Mouse (Mus musculus) thymus, postnatal 25 days (tissue): ENCODE data around the gene Myh3.
A peak's percentile ranks its signal among the peaks of the same experiment; 100 is the strongest.

Source experiments
- DNase-seq: peaks from one replicate; pipeline ENCODE4 v3.0.0; 2022

The Myh3 gene

GRCm38 (mm10) chr11:67106973-67107372, 28.9 kb downstream of the Myh3 start:
- no peak for DNase-seq

- peak; percentile 35 for DNase-seq
Measured at GRCm38 (mm10) chr11:67110168-67110948, 32.3 kb downstream of the Myh3 start.

- peak; percentile 57 for DNase-seq
Measured at GRCm38 (mm10) chr11:67112019-67112850, 34.1 kb downstream of the Myh3 start.

- DNase-seq: peak; percentile 43
Measured at GRCm38 (mm10) chr11:67112851-67113202, 34.7 kb downstream of the Myh3 start.

GRCm38 (mm10) chr11:67113381-67113780, 35.3 kb downstream of the Myh3 start:
- no peak for DNase-seq

- DNase-seq: no peak
Measured at GRCm38 (mm10) chr11:67114261-67114660, 36.2 kb downstream of the Myh3 start.

- no peak for DNase-seq
Measured at GRCm38 (mm10) chr11:67114901-67115300, 36.8 kb downstream of the Myh3 start.

GRCm38 (mm10) chr11:67116725-67117124, 38.6 kb downstream of the Myh3 start:
- no peak for DNase-seq

GRCm38 (mm10) chr11:67119539-67120070, 41.5 kb downstream of the Myh3 start:
- no peak for DNase-seq

GRCm38 (mm10) chr11:67120697-67121294, 42.7 kb downstream of the Myh3 start:
- no peak for DNase-seq

GRCm38 (mm10) chr11:67124943-67125342, 46.8 kb downstream of the Myh3 start:
- DNase-seq: no peak

- no peak for DNase-seq
Measured at GRCm38 (mm10) chr11:67125361-67125760, 47.3 kb downstream of the Myh3 start.

GRCm38 (mm10) chr11:67133526-67133925, 55.4 kb downstream of the Myh3 start:
- no peak for DNase-seq

GRCm38 (mm10) chr11:67134654-67135053, 56.6 kb downstream of the Myh3 start:
- DNase-seq: no peak

- DNase-seq: no peak
Measured at GRCm38 (mm10) chr11:67135532-67135931, 57.4 kb downstream of the Myh3 start.

- no peak for DNase-seq
Measured at GRCm38 (mm10) chr11:67139556-67139955, 61.5 kb downstream of the Myh3 start.

- no peak for DNase-seq
Measured at GRCm38 (mm10) chr11:67140175-67140574, 62.1 kb downstream of the Myh3 start.

GRCm38 (mm10) chr11:67141031-67141430, 62.9 kb downstream of the Myh3 start:
- DNase-seq: no peak

GRCm38 (mm10) chr11:67142047-67142446, 63.9 kb downstream of the Myh3 start:
- no peak for DNase-seq

- no peak for DNase-seq
Measured at GRCm38 (mm10) chr11:67143065-67143464, 65.0 kb downstream of the Myh3 start.

- DNase-seq: no peak
Measured at GRCm38 (mm10) chr11:67143863-67144498, 65.9 kb downstream of the Myh3 start.

GRCm38 (mm10) chr11:67144559-67145265, 66.6 kb downstream of the Myh3 start:
- no peak for DNase-seq
